Comparison of ENCODE assay signal across 32 mouse cellular contexts in the genomic region with DNA sequence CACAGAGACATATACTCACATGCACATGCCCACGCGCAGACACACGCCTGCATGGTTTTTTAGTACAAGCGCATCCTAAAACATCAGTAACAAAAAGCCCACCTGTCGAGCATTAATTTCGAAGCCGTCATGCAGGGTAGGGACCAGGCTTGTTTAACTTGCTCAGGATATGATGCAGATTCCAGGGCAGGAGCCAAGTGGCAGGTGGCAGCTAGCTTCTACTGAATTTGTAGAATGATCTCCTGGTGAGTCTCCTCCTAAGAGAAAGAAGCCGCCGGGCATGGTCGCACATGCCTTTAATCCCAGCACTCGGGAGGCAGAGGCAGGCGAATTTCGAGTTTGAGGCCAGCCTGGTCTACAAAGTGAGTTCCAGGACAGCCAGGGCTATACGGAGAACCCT. TPM values are rescaled to one million over a fixed set of nuclear protein-coding genes. Genes with fewer than 3 reads are reported as not detected.
"Had no signal": no experiment of that assay in that cellular context is flagged by ENCODE, and none has a peak within 500 bp of the region (broad histone marks: within the 10 kb centered on the region; RNA-seq: fewer than 3 reads in every experiment).

No protein-coding gene starts in this region.

- H3K4me2 ChIP-seq: heart, embryonic 11.5 days; heart, embryonic 13.5 days; heart, embryonic 15.5 days; hindbrain, embryonic 13.5 days; hindbrain, embryonic 15.5 days; kidney, embryonic 15.5 days; limb, embryonic 13.5 days; limb, embryonic 15.5 days; liver, embryonic 12.5 days had no signal

- H3K9me3 ChIP-seq: heart, embryonic 13.5 days; heart, embryonic 15.5 days; hindbrain, embryonic 13.5 days; hindbrain, embryonic 15.5 days; kidney, embryonic 15.5 days; limb, embryonic 15.5 days; liver, embryonic 12.5 days had no signal

- H3K4me3 ChIP-seq: heart, adult 2 months; heart, embryonic 13.5 days; heart, embryonic 15.5 days; hindbrain, embryonic 13.5 days; hindbrain, embryonic 15.5 days; kidney, embryonic 15.5 days; limb, embryonic 13.5 days; limb, embryonic 15.5 days; liver, embryonic 12.5 days had no signal

- DNase-seq: gastrocnemius, postnatal 10 days; gastrocnemius, postnatal 25 days; heart, adult 11 months; heart, adult 2 months; heart, postnatal 14 days; heart, postnatal 36 days; kidney, postnatal 14 days; layer of hippocampus, adult 9-11 months; layer of hippocampus, postnatal 36 days; left cerebral cortex, postnatal 4 days had no signal

- H3K9ac ChIP-seq: heart, embryonic 13.5 days; heart, embryonic 15.5 days; hindbrain, embryonic 13.5 days; hindbrain, embryonic 15.5 days; kidney, embryonic 15.5 days; limb, embryonic 13.5 days; limb, embryonic 15.5 days; liver, embryonic 12.5 days; liver, embryonic 14.5 days had no signal

- H3K4me1 ChIP-seq: limb, embryonic 13.5 days; limb, embryonic 15.5 days had no signal

- ATAC-seq: hindbrain, postnatal 0 days; intestine, embryonic 16.5 days; liver, embryonic 12.5 days had no signal

- H3K27me3 ChIP-seq: heart, embryonic 13.5 days; heart, embryonic 15.5 days; hindbrain, embryonic 13.5 days; hindbrain, embryonic 15.5 days; kidney, embryonic 15.5 days; limb, embryonic 13.5 days; limb, embryonic 15.5 days; liver, embryonic 12.5 days had no signal

- H3K27ac ChIP-seq: heart, adult 2 months; heart, embryonic 13.5 days; heart, embryonic 15.5 days; hindbrain, embryonic 13.5 days; hindbrain, embryonic 15.5 days; hindbrain, postnatal 0 days; kidney, embryonic 15.5 days; kidney, postnatal 0 days; limb, embryonic 13.5 days; limb, embryonic 15.5 days; liver, embryonic 12.5 days; liver, embryonic 14.5 days had no signal

RNA-seq across cellular contexts. Expression of a gene that starts 46.9 kb away (rescaled TPM):
- polyA plus RNA-seq: heart, adult 2 months; large intestine, adult 2 months; liver, adult 2 months; liver, embryonic 16.5 days had no signal

RNA-seq across cellular contexts. Expression of a gene that starts 49.6 kb away (rescaled TPM):
- polyA plus RNA-seq: gonadal fat pad, adult 2 months; heart, adult 2 months; heart, embryonic 11.5 days; heart, embryonic 13.5 days; heart, embryonic 15.5 days; heart, postnatal 0 days; hindbrain, embryonic 11.5 days; hindbrain, embryonic 13.5 days; hindbrain, embryonic 15.5 days; hindbrain, postnatal 0 days; intestine, embryonic 14.5 days; intestine, embryonic 16.5 days; kidney, adult 2 months; kidney, embryonic 15.5 days; kidney, postnatal 0 days; large intestine, adult 2 months; limb, embryonic 11.5 days; limb, embryonic 13.5 days; limb, embryonic 15.5 days; liver, adult 2 months; liver, embryonic 12.5 days; liver, embryonic 14.5 days; liver, embryonic 16.5 days had no signal
